Mouse (Mus musculus) CH12.LX (cell line): ENCODE measurements around the gene Nab2. TPM values are rescaled to one million over a fixed set of nuclear protein-coding genes. Genes with fewer than 3 reads are reported as not detected.

Source experiments
- DNase-seq: peaks from one replicate; pipeline ENCODE4 v3.0.0-alpha.2; 2013; ENCODE audit errors: extremely low read depth
- H3K27ac ChIP-seq: 2 replicates; pipeline ENCODE4 v1.5.1; 2012; ENCODE audit warnings: low read depth, mild to moderate bottlenecking, control low read depth, moderate library complexity; ENCODE audit not compliant: insufficient read depth
- H3K27me3 ChIP-seq: replicated peaks from 2 replicates; pipeline ENCODE3; 2012; ENCODE audit warnings: inconsistent platforms
- H3K36me3 ChIP-seq, 2 experiments: replicated peaks in 1 of 2; 2 replicates each; pipeline versions ENCODE3 to v1.6.1; 2012; ENCODE audit warnings: inconsistent platforms in 1 of 2, low read length in 1 of 2, mild to moderate bottlenecking in 1 of 2, mixed read lengths in 1 of 2, moderate library complexity in 1 of 2; ENCODE audit not compliant: control insufficient read depth in 1 of 2, insufficient read depth in 1 of 2
- H3K4me1 ChIP-seq, 2 experiments: 2 replicates each; pipeline ENCODE4 v1.6.1; 2012; ENCODE audit warnings: inconsistent platforms in 1 of 2, moderate library complexity in 1 of 2; ENCODE audit not compliant: insufficient read depth in 2 of 2, control insufficient read depth in 1 of 2
- H3K4me2 ChIP-seq: 2 replicates; pipeline ENCODE4 v1.6.1; 2012; ENCODE audit warnings: low read depth, mild to moderate bottlenecking, control low read depth; ENCODE audit not compliant: poor library complexity, insufficient read depth, severe bottlenecking
- H3K4me3 ChIP-seq, 3 experiments: fragments of 150-350 bp in 1 of 3; sonication (generic) in 1 of 3; replicated peaks in 1 of 3; 2 replicates each; pipeline versions ENCODE3 to v1.5.1; 2011 to 2012; ENCODE audit warnings: low read depth in 2 of 3, low read length in 2 of 3, mild to moderate bottlenecking in 2 of 3, moderate library complexity in 2 of 3, control low read depth in 1 of 3, improper control_type of control experiment in 1 of 3, inconsistent platforms in 1 of 3, mixed read lengths in 1 of 3; ENCODE audit not compliant: poor library complexity in 1 of 3
- H3K79me2 ChIP-seq: replicated peaks from 2 replicates; pipeline ENCODE4 v1.6.1; 2012; ENCODE audit warnings: mild to moderate bottlenecking, moderate library complexity; ENCODE audit not compliant: control insufficient read depth, poor library complexity, insufficient read depth, severe bottlenecking; ENCODE audit errors: extremely low read depth
- H3K9ac ChIP-seq: 2 replicates; pipeline ENCODE4 v1.6.1; 2012; ENCODE audit warnings: low read depth, mild to moderate bottlenecking, control low read depth, moderate library complexity; ENCODE audit not compliant: insufficient read depth
- H3K9me3 ChIP-seq: replicated peaks from 2 replicates; pipeline ENCODE3; 2012; ENCODE audit warnings: low read length, inconsistent platforms, mixed read lengths
- BHLHE40 ChIP-seq: IDR thresholded peaks from 2 replicates; pipeline ENCODE4 v1.6.1; 2011; ENCODE audit warnings: mild to moderate bottlenecking, low read depth, low read length, improper control_type of control experiment
- CHD2 ChIP-seq: IDR thresholded peaks from 2 replicates; pipeline ENCODE4 v1.6.1; 2011; ENCODE audit warnings: low read length, improper control_type of control experiment
- E2F4 ChIP-seq: IDR thresholded peaks from 2 replicates; pipeline ENCODE4 v1.6.1; 2011; ENCODE audit warnings: low read depth, low read length, improper control_type of control experiment; ENCODE audit not compliant: insufficient replicate concordance
- ELF1 ChIP-seq: IDR thresholded peaks from 2 replicates; pipeline ENCODE4 v1.6.1; 2014; ENCODE audit warnings: low read depth, mild to moderate bottlenecking, inconsistent platforms, low read length, improper control_type of control experiment
- EP300 ChIP-seq: IDR thresholded peaks from 2 replicates; pipeline ENCODE4 v1.6.1; 2011; ENCODE audit warnings: low read length, improper control_type of control experiment
- ETS1 ChIP-seq: conservative IDR thresholded peaks from 2 replicates; pipeline ENCODE4 v1.6.1; 2012; ENCODE audit warnings: low read depth, mild to moderate bottlenecking, inconsistent platforms, low read length, improper control_type of control experiment, moderate library complexity
- GABPA ChIP-seq: IDR thresholded peaks from 2 replicates; pipeline ENCODE4 v1.6.1; 2012; ENCODE audit warnings: low read depth, low read length, improper control_type of control experiment, inconsistent platforms; ENCODE audit not compliant: insufficient replicate concordance
- HCFC1 ChIP-seq: IDR thresholded peaks from 2 replicates; pipeline ENCODE4 v1.6.1; 2012; ENCODE audit warnings: low read depth, mild to moderate bottlenecking, inconsistent platforms, low read length, improper control_type of control experiment
- IRF4 ChIP-seq: IDR thresholded peaks from 2 replicates; pipeline ENCODE4 v1.6.1; 2014; ENCODE audit warnings: low read depth, mild to moderate bottlenecking, inconsistent platforms, low read length, improper control_type of control experiment
- JUN ChIP-seq: IDR thresholded peaks from 2 replicates; pipeline ENCODE4 v1.6.1; 2011; ENCODE audit warnings: low read depth, mild to moderate bottlenecking, low read length, improper control_type of control experiment, moderate library complexity; ENCODE audit not compliant: insufficient read depth
- JUND ChIP-seq: conservative IDR thresholded peaks from 2 replicates; pipeline ENCODE4 v1.6.1; 2011; ENCODE audit warnings: low read depth, low read length, improper control_type of control experiment
- MAX ChIP-seq: IDR thresholded peaks from 2 replicates; pipeline ENCODE4 v1.6.1; 2011; ENCODE audit warnings: low read length, improper control_type of control experiment
- MAZ ChIP-seq: IDR thresholded peaks from 2 replicates; pipeline ENCODE4 v1.6.1; 2012; ENCODE audit warnings: low read depth, mild to moderate bottlenecking, inconsistent platforms, low read length, improper control_type of control experiment, moderate library complexity
- MEF2A ChIP-seq: IDR thresholded peaks from 2 replicates; pipeline ENCODE4 v1.6.1; 2014; ENCODE audit warnings: low read depth, mild to moderate bottlenecking, inconsistent platforms, low read length, improper control_type of control experiment, borderline replicate concordance
- MXI1 ChIP-seq: IDR thresholded peaks from 2 replicates; pipeline ENCODE4 v1.6.1; 2011; ENCODE audit warnings: mild to moderate bottlenecking, low read depth, low read length, improper control_type of control experiment
- NELFE ChIP-seq: IDR thresholded peaks from 2 replicates; pipeline ENCODE4 v1.6.1; 2011; ENCODE audit warnings: low read depth, low read length, improper control_type of control experiment
- NRF1 ChIP-seq: IDR thresholded peaks from 2 replicates; pipeline ENCODE4 v1.6.1; 2014; ENCODE audit warnings: low read depth, mild to moderate bottlenecking, inconsistent platforms, low read length, improper control_type of control experiment, moderate library complexity
- PAX5 ChIP-seq: IDR thresholded peaks from 2 replicates; pipeline ENCODE4 v1.6.1; 2012; ENCODE audit warnings: low read length, inconsistent platforms, mixed read lengths
- POLR2A ChIP-seq: IDR thresholded peaks from 2 replicates; pipeline ENCODE4 v1.6.1; 2011; ENCODE audit warnings: low read depth, mild to moderate bottlenecking, improper control_type of control experiment, low read length
- RCOR1 ChIP-seq: conservative IDR thresholded peaks from 2 replicates; pipeline ENCODE4 v1.6.1; 2012; ENCODE audit warnings: low read depth, mild to moderate bottlenecking, inconsistent platforms, low read length, improper control_type of control experiment
- SIN3A ChIP-seq: IDR thresholded peaks from 2 replicates; pipeline ENCODE4 v1.6.1; 2012; ENCODE audit warnings: low read length, improper control_type of control experiment, inconsistent platforms
- SMC3 ChIP-seq: IDR thresholded peaks from 2 replicates; pipeline ENCODE4 v1.6.1; 2011; ENCODE audit warnings: low read depth, low read length, improper control_type of control experiment
- TBP ChIP-seq: conservative IDR thresholded peaks from 2 replicates; pipeline ENCODE4 v1.6.1; 2011; ENCODE audit warnings: low read depth, low read length, improper control_type of control experiment
- TCF12 ChIP-seq: IDR thresholded peaks from 2 replicates; pipeline ENCODE4 v1.6.1; 2014; ENCODE audit warnings: low read depth, mild to moderate bottlenecking, inconsistent platforms, low read length, improper control_type of control experiment
- UBTF ChIP-seq: IDR thresholded peaks from 2 replicates; pipeline ENCODE4 v1.6.1; 2012; ENCODE audit warnings: low read depth, mild to moderate bottlenecking, inconsistent platforms, low read length, improper control_type of control experiment, moderate library complexity
- USF1 ChIP-seq: IDR thresholded peaks from 2 replicates; pipeline ENCODE4 v1.6.1; 2014; ENCODE audit warnings: low read depth, mild to moderate bottlenecking, inconsistent platforms, low read length, improper control_type of control experiment
- USF2 ChIP-seq: conservative IDR thresholded peaks from 2 replicates; pipeline ENCODE4 v1.6.1; 2011; ENCODE audit warnings: low read depth, low read length, improper control_type of control experiment
- ZC3H11A ChIP-seq: IDR thresholded peaks from 2 replicates; pipeline ENCODE4 v1.6.1; 2012; ENCODE audit warnings: low read depth, mild to moderate bottlenecking, inconsistent platforms, low read length, improper control_type of control experiment
- ZKSCAN1 ChIP-seq: IDR thresholded peaks from 2 replicates; pipeline ENCODE4 v1.6.1; 2012; ENCODE audit warnings: low read depth, inconsistent platforms, low read length, improper control_type of control experiment, borderline replicate concordance
- ZMIZ1 ChIP-seq: IDR thresholded peaks from 2 replicates; pipeline ENCODE4 v1.6.1; 2012; ENCODE audit warnings: low read depth, mild to moderate bottlenecking, inconsistent platforms, low read length, improper control_type of control experiment
- ZNF384 ChIP-seq: IDR thresholded peaks from 2 replicates; pipeline ENCODE4 v1.6.1; 2012; ENCODE audit warnings: low read depth, low read length, improper control_type of control experiment, inconsistent platforms
- dilution Hi-C: fragments of 300-500 bp; cut with MboI; formaldehyde crosslinking; loops from 2 replicates; pipeline ENCODE4 v1.14.3; 2020; ENCODE audit warnings: low sequenced_read_pairs; ENCODE audit not compliant: extremely low pct_unique_long_range_greater_than_20kb, extremely low pct_ligation_motif_present
- in situ Hi-C: fragments of 300-500 bp; cut with MboI; formaldehyde crosslinking; loops from 3 replicates; pipeline ENCODE4 v1.14.3; 2019; ENCODE audit warnings: low sequenced_read_pairs, low pct_ligation_motif_present, low pct_unique_long_range_greater_than_20kb, mixed read lengths
- polyA plus RNA-seq: library from polyadenylated mRNA; unstranded; fragments of >175 nt; gene quantifications from 2 replicates; pipeline ENCODE4 v1.2.1, GENCODE M21; 2012; ENCODE audit warnings: low read depth; ENCODE audit not compliant: insufficient read length
- total RNA-seq, 2 experiments: library from RNA; depleted of rRNA; stranded (reverse); fragments of 300-350 nt in 1 of 2; fragments of >200 nt in 1 of 2; gene quantifications; 2 replicates each; pipeline ENCODE4 v1.2.3; 2012 to 2014

Gene Nab2
- total and polyA plus RNA-seq, 3 experiments = 8.1 to 10.0 (median 9.2) TPM

- peak; percentile 29; the same call in 1 of the 2 replicates for TF ChIP-seq BHLHE40
- no peak for TF ChIP-seq E2F4
- no peak for TF ChIP-seq SMC3
- no peak for TF ChIP-seq PAX5
- TF ChIP-seq ETS1 = peak; percentile 74
- TF ChIP-seq UBTF = no peak
- no peak for TF ChIP-seq USF1
- TF ChIP-seq MAX = no peak
- peak; percentile 24 for TF ChIP-seq MEF2A
- TF ChIP-seq TCF12 = peak; percentile 56
- TF ChIP-seq USF2 = no peak
- no peak for TF ChIP-seq RCOR1
- TF ChIP-seq ELF1 = 0 out of 2 replicates have a peak, but pooled peaks have one; percentile 18
- no peak for TF ChIP-seq CHD2
- peak; percentile 40; the same call in 1 of the 2 replicates for TF ChIP-seq POLR2A
Observed at GRCm38 (mm10) chr10:127643553-127644238, 24.7 kb downstream of the Nab2 start (continued).

GRCm38 (mm10) chr10:127642772-127643552 is 25.4 kb downstream of the Nab2 start, which contains the start of gene Stat6:
Stat6 (plus strand) TSS chr10:127642986.
- peak; percentile 87 for DNase-seq
- Histone ChIP-seq H3K27me3 (no peaks in the 10 kb centered on the region), H3K27ac (peak within 1 kb of the TSS; percentile 84), H3K9ac (peak within 1 kb of the TSS; percentile 91), H3K4me1 (peaks cover 10 to 32% of the 10 kb centered on the region in 2 experiments), H3K4me2 (peak within 1 kb of the TSS; percentile 80), H3K79me2 (peaks cover 16% of the 10 kb centered on the region), H3K4me3 (peak within 1 kb of the TSS; percentile 60 to 86 (median 76)), H3K9me3 (no peaks in the 10 kb centered on the region), H3K36me3 (peaks cover 15 to 29% of the 10 kb centered on the region in 2 experiments)
- in situ Hi-C loops (no loop called here), dilution Hi-C loops (no loop called here)
- TF ChIP-seq JUN = no peak
- peak; percentile 68 for TF ChIP-seq ETS1
- TF ChIP-seq NELFE = 0 out of 2 replicates have a peak, but pooled peaks have one; percentile 56
- 0 out of 2 replicates have a peak, but pooled peaks have one; percentile 24 for TF ChIP-seq TBP
- TF ChIP-seq ZKSCAN1 = no peak
- TF ChIP-seq BHLHE40 = peak; percentile 87
- TF ChIP-seq RCOR1 = 0 out of 2 replicates have a peak, but pooled peaks have one; percentile 63
- no peak for TF ChIP-seq ZC3H11A
- peak; percentile 83 for TF ChIP-seq MAZ
- TF ChIP-seq IRF4 = 0 out of 2 replicates have a peak, but pooled peaks have one; percentile 17
- 0 out of 2 replicates have a peak, but pooled peaks have one; percentile 13 for TF ChIP-seq UBTF
- TF ChIP-seq CHD2 = no peak
- no peak for TF ChIP-seq ZNF384
- no peak for TF ChIP-seq EP300
- no peak for TF ChIP-seq E2F4
- TF ChIP-seq GABPA = no peak
- TF ChIP-seq MXI1 = peak; percentile 80
- TF ChIP-seq JUND = no peak
- TF ChIP-seq HCFC1 = peak; percentile 46
- peak; percentile 58 for TF ChIP-seq MEF2A
- TF ChIP-seq SMC3 = no peak
- peak; percentile 73; the same call in 1 of the 2 replicates for TF ChIP-seq ZMIZ1
- peak; percentile 90 for TF ChIP-seq ELF1
- no peak for TF ChIP-seq USF1
- no peak for TF ChIP-seq USF2
- peak; percentile 21; the same call in 1 of the 2 replicates for TF ChIP-seq NRF1
- peak; percentile 85 for TF ChIP-seq SIN3A
